Mouse (Mus musculus): ENCODE data around the gene Kcnh8. TPM values are rescaled to one million over a fixed set of nuclear protein-coding genes. Genes with fewer than 3 reads are reported as not detected.

The Kcnh8 gene
- polyA plus RNA-seq, 1 experiment, result not detected

DNA sequence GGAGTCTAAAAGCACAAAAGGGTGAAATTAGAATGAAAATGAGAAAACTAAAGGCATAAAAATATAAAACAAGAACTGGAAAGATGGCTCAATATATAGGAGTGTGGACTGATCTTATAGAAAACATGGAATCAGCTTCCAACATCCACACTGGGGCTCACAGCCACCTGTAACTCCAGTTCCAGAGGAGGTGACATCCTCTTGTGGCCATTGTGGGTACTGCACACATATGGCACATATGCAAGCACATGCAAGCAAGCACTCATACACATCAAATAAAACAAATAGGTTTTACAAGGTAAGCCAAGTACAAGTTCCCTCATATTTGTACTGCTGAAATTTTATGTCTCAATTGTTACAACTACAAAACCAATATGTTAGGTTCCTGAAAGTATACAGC, 46.7 kb downstream of the Kcnh8 start:
- no peaks in the 10 kb centered on the region for H3K36me3 ChIP-seq (ENCODE audit: control insufficient read depth, insufficient read depth)
- H3K79me2 ChIP-seq (ENCODE audit: control insufficient read depth, insufficient read depth), result no peaks in the 10 kb centered on the region
- H3K27me3 ChIP-seq (ENCODE audit: control insufficient read depth, insufficient read depth, insufficient read length), result no peaks in the 10 kb centered on the region
- H3K4me3 ChIP-seq (ENCODE audit: insufficient read depth, poor library complexity, severe bottlenecking), result no peak overlapping the region
- H3ac ChIP-seq (ENCODE audit: control insufficient read depth, insufficient read length, low read depth), result no peak overlapping the region
- no peaks in the 10 kb centered on the region for H3K79me3 ChIP-seq (ENCODE audit: low read depth)
- TF ChIP-seq MYOD1 (IDR thresholded peaks at IDR 0.05; ENCODE audit: control insufficient read depth, insufficient read length, low read depth) (no peak), USF1 (IDR thresholded peaks at IDR 0.05; ENCODE audit: low read depth) (no peak), FOSL1 (IDR thresholded peaks at IDR 0.05; ENCODE audit: insufficient read depth, low read length, poor library complexity, severe bottlenecking) (no peak), MAX (IDR thresholded peaks at IDR 0.05) (no peak), MYOG (IDR thresholded peaks at IDR 0.05; ENCODE audit: control insufficient read depth, extremely low read depth, insufficient read length) (no peak), CEBPB (IDR thresholded peaks at IDR 0.05; ENCODE audit: low read depth) (no peak), CTCF (IDR thresholded peaks at IDR 0.05; ENCODE audit: control insufficient read depth, insufficient read depth, insufficient read length) (no peak)

DNA sequence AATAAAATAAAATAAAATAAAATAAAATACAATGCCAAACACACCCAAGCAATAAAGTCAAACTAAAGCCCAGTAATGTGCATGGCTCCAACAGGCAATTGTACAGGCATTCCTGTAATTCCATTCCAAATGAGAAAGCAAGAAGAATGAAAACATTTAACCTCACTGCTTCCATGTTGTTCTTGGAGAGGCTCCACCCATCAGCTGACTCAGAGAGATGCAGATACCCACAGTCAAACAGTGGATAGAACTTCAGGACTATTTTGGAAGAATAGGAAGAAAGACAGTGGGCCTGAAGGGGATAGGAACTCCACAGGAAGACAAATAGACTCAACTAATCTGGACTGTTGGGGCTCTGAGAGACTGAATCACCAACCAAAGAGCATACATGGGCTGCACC, 89.5 kb downstream of the Kcnh8 start:
- H3K79me3 ChIP-seq (ENCODE audit: low read depth), result no peaks in the 10 kb centered on the region
- no peaks in the 10 kb centered on the region for H3K79me2 ChIP-seq (ENCODE audit: control insufficient read depth, insufficient read depth)
- H3K27me3 ChIP-seq (ENCODE audit: control insufficient read depth, insufficient read depth, insufficient read length), result no peaks in the 10 kb centered on the region
- TF ChIP-seq CTCF (IDR thresholded peaks at IDR 0.05; ENCODE audit: control insufficient read depth, insufficient read depth, insufficient read length), result no peak
- TF ChIP-seq MYOG (IDR thresholded peaks at IDR 0.05; ENCODE audit: control insufficient read depth, extremely low read depth, insufficient read length), result no peak
- no peak for TF ChIP-seq USF1 (IDR thresholded peaks at IDR 0.05; ENCODE audit: low read depth)
- H3K4me3 ChIP-seq (ENCODE audit: insufficient read depth, poor library complexity, severe bottlenecking), result no peak overlapping the region
- no peak overlapping the region for H3ac ChIP-seq (ENCODE audit: control insufficient read depth, insufficient read length, low read depth)
- H3K36me3 ChIP-seq (ENCODE audit: control insufficient read depth, insufficient read depth), result no peaks in the 10 kb centered on the region

DNA sequence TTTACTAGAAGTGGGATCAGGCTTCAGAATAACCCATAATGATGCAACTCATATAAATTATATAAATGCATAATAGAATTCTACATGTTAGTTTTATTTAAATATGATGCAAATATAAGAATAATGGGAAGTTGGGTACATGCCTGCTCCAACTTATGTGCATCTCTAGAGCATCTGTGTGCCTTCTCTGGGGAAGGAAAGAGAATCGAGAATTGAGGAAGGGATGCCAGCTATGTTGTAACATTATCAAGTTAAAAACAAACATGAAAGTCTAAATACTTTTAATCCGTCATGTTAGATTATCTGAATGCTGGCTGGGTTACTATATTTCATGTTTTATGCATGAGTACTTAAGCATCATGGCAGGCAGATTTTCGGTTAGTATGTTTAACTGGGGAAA, 99.4 kb downstream of the Kcnh8 start:
- Histone ChIP-seq H3K4me3 (ENCODE audit: insufficient read depth, poor library complexity, severe bottlenecking) (no peak overlapping the region), H3K79me2 (ENCODE audit: control insufficient read depth, insufficient read depth) (no peaks in the 10 kb centered on the region), H3K36me3 (ENCODE audit: control insufficient read depth, insufficient read depth) (no peaks in the 10 kb centered on the region), H3K27me3 (ENCODE audit: control insufficient read depth, insufficient read depth, insufficient read length) (no peaks in the 10 kb centered on the region), H3ac (ENCODE audit: control insufficient read depth, insufficient read length, low read depth) (no peak overlapping the region), H3K79me3 (ENCODE audit: low read depth) (no peaks in the 10 kb centered on the region)
- TF ChIP-seq USF1 (IDR thresholded peaks at IDR 0.05; ENCODE audit: low read depth), result no peak
- no peak for TF ChIP-seq MYOG (IDR thresholded peaks at IDR 0.05; ENCODE audit: control insufficient read depth, extremely low read depth, insufficient read length)
- no peak for TF ChIP-seq CEBPB (IDR thresholded peaks at IDR 0.05; ENCODE audit: low read depth)
- no peak for TF ChIP-seq MAX (IDR thresholded peaks at IDR 0.05)
- no peak for TF ChIP-seq CTCF (IDR thresholded peaks at IDR 0.05; ENCODE audit: control insufficient read depth, insufficient read depth, insufficient read length)
- no peak for TF ChIP-seq FOSL1 (IDR thresholded peaks at IDR 0.05; ENCODE audit: insufficient read depth, low read length, poor library complexity, severe bottlenecking)
- TF ChIP-seq MYOD1 (IDR thresholded peaks at IDR 0.05; ENCODE audit: control insufficient read depth, insufficient read length, low read depth), result no peak

DNA sequence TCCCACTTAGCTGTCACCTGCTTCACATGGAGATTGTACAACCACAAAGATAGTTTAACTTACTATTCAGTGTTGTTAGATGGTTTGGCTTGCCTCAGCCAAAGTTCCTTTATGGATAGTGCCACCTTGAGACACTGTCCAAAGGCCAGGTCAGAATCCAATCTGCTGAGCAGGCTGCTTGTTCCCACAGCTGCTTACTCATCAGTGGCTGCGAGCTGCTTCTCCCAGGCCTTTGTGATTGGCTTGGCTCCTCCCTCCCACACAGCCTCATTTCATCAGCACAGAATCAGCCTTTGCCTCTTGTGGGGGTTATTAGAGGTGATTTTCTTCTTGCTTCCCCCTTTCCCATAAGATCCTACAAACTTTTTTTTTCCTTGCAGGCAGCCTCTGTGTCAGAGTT, 109.8 kb downstream of the Kcnh8 start:
- Histone ChIP-seq H3K36me3 (ENCODE audit: control insufficient read depth, insufficient read depth) (no peaks in the 10 kb centered on the region), H3K79me2 (ENCODE audit: control insufficient read depth, insufficient read depth) (no peaks in the 10 kb centered on the region), H3K79me3 (ENCODE audit: low read depth) (no peaks in the 10 kb centered on the region), H3K27me3 (ENCODE audit: control insufficient read depth, insufficient read depth, insufficient read length) (no peaks in the 10 kb centered on the region), H3K4me3 (ENCODE audit: insufficient read depth, poor library complexity, severe bottlenecking) (no peak overlapping the region), H3ac (ENCODE audit: control insufficient read depth, insufficient read length, low read depth) (no peak overlapping the region)
- TF ChIP-seq MYOD1 (IDR thresholded peaks at IDR 0.05; ENCODE audit: control insufficient read depth, insufficient read length, low read depth) (no peak), USF1 (IDR thresholded peaks at IDR 0.05; ENCODE audit: low read depth) (no peak), FOSL1 (IDR thresholded peaks at IDR 0.05; ENCODE audit: insufficient read depth, low read length, poor library complexity, severe bottlenecking) (no peak), CTCF (IDR thresholded peaks at IDR 0.05; ENCODE audit: control insufficient read depth, insufficient read depth, insufficient read length) (no peak), MYOG (IDR thresholded peaks at IDR 0.05; ENCODE audit: control insufficient read depth, extremely low read depth, insufficient read length) (no peak), MAX (IDR thresholded peaks at IDR 0.05) (no peak), CEBPB (IDR thresholded peaks at IDR 0.05; ENCODE audit: low read depth) (no peak)

DNA sequence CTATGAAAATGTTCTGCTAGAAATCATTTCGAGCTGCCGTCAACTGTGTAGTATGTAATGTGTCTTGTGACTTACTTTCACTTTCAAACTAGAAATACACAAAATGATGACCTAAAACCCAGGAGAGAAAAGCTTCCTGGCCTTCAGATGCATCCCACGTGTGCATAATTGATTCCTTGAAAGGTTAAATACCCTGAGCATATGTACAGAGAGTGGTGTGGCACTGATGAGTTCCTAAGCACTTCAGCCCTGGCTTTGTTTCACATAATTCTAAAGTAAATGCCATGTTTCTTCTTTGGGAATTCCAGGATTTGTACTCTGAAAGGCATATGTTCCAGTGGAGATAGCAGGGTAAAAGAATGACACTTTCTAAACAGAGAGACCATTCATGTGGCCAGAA, 119.7 kb downstream of the Kcnh8 start:
- TF ChIP-seq MYOG (IDR thresholded peaks at IDR 0.05; ENCODE audit: control insufficient read depth, extremely low read depth, insufficient read length), result no peak
- TF ChIP-seq CEBPB (IDR thresholded peaks at IDR 0.05; ENCODE audit: low read depth), result no peak
- no peak for TF ChIP-seq MAX (IDR thresholded peaks at IDR 0.05)
- no peak for TF ChIP-seq MYOD1 (IDR thresholded peaks at IDR 0.05; ENCODE audit: control insufficient read depth, insufficient read length, low read depth)
- TF ChIP-seq FOSL1 (IDR thresholded peaks at IDR 0.05; ENCODE audit: insufficient read depth, low read length, poor library complexity, severe bottlenecking), result no peak
- no peak for TF ChIP-seq USF1 (IDR thresholded peaks at IDR 0.05; ENCODE audit: low read depth)
- no peaks in the 10 kb centered on the region for H3K79me3 ChIP-seq (ENCODE audit: low read depth)
- no peaks in the 10 kb centered on the region for H3K27me3 ChIP-seq (ENCODE audit: control insufficient read depth, insufficient read depth, insufficient read length)
- no peaks in the 10 kb centered on the region for H3K79me2 ChIP-seq (ENCODE audit: control insufficient read depth, insufficient read depth)
- H3K4me3 ChIP-seq (ENCODE audit: insufficient read depth, poor library complexity, severe bottlenecking), result no peak overlapping the region
- no peak overlapping the region for H3ac ChIP-seq (ENCODE audit: control insufficient read depth, insufficient read length, low read depth)
- H3K36me3 ChIP-seq (ENCODE audit: control insufficient read depth, insufficient read depth), result no peaks in the 10 kb centered on the region

DNA sequence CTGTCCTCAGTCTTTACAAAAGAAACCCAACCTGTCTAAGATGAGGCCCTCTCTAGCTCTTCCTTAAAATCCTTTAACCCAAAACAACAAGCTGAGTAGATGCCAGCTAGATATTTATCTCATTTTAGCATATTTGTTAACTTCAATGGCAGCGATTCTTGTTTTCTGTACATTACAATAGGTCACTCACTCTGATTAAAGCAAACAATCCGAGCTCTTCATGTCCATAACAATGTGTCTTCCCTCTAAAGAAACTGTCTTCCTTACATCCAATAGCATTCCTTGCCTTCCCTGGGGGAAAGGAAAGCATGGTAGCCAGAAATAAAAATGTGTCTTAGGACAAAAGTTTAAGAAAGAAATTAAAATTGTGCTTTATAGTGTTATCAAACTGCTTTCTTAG, 126.3 kb downstream of the Kcnh8 start:
- no peaks in the 10 kb centered on the region for H3K27me3 ChIP-seq (ENCODE audit: control insufficient read depth, insufficient read depth, insufficient read length)
- H3K79me2 ChIP-seq (ENCODE audit: control insufficient read depth, insufficient read depth), result no peaks in the 10 kb centered on the region
- no peaks in the 10 kb centered on the region for H3K79me3 ChIP-seq (ENCODE audit: low read depth)
- no peak overlapping the region for H3K4me3 ChIP-seq (ENCODE audit: insufficient read depth, poor library complexity, severe bottlenecking)
- H3ac ChIP-seq (ENCODE audit: control insufficient read depth, insufficient read length, low read depth), result no peak overlapping the region
- TF ChIP-seq CTCF (IDR thresholded peaks at IDR 0.05; ENCODE audit: control insufficient read depth, insufficient read depth, insufficient read length), result no peak
- TF ChIP-seq MYOG (IDR thresholded peaks at IDR 0.05; ENCODE audit: control insufficient read depth, extremely low read depth, insufficient read length), result no peak
- no peak for TF ChIP-seq MAX (IDR thresholded peaks at IDR 0.05)
- no peaks in the 10 kb centered on the region for H3K36me3 ChIP-seq (ENCODE audit: control insufficient read depth, insufficient read depth)
